Mouse (Mus musculus) right cerebral cortex, postnatal 25 days (tissue): ENCODE data around the gene Olfr251.
"Not testable (repeated sequence)": the region's sequence is repeated elsewhere in the genome, so short reads cannot be mapped to it uniquely, and the experiment has no call there.

Experiments
- DNase-seq: peaks from one replicate; pipeline ENCODE4 v3.0.0; 2022

Gene Olfr251

GRCm38 (mm10) chr9:38376786-38377185, at the start of gene Olfr251:
Gene Olfr251, plus strand, starts transcription at chr9:38377086.
- no peak for DNase-seq

- no peak for DNase-seq
These were observed 48.1 kb upstream of the Olfr251 start, which contains the start of gene Olfr25 for GRCm38 (mm10) chr9:38328760-38329159. Gene Olfr25, plus strand, starts transcription at chr9:38329060.

- no peak for DNase-seq
These were observed 28.8 kb upstream of the Olfr251 start, which contains the start of gene Olfr898 for GRCm38 (mm10) chr9:38348111-38348510. Gene Olfr898, plus strand, starts transcription at chr9:38348411.

- no peak for DNase-seq
These were observed 10.3 kb upstream of the Olfr251 start, which contains the start of gene Olfr250 for GRCm38 (mm10) chr9:38366596-38366995. Gene Olfr250, plus strand, starts transcription at chr9:38366896.

- DNase-seq: no peak
These were observed 24.5 kb downstream of the Olfr251 start, which contains the start of gene Olfr147 for GRCm38 (mm10) chr9:38401398-38401797. Gene Olfr147, plus strand, starts transcription at chr9:38401698.

- DNase-seq: not testable (repeated sequence)
These were observed 30.6 kb downstream of the Olfr251 start for GRCm38 (mm10) chr9:38407502-38407901.

- DNase-seq: not testable (repeated sequence)
These were observed 36.6 kb downstream of the Olfr251 start for GRCm38 (mm10) chr9:38413502-38413901.

GRCm38 (mm10) chr9:38423801-38424200, 46.9 kb downstream of the Olfr251 start:
- no peak for DNase-seq

GRCm38 (mm10) chr9:38427026-38427425, 50.1 kb downstream of the Olfr251 start:
- DNase-seq: no peak

- DNase-seq: no peak
These were observed 52.3 kb downstream of the Olfr251 start, which contains the start of gene Olfr901 for GRCm38 (mm10) chr9:38429155-38429554. Gene Olfr901, plus strand, starts transcription at chr9:38429455.
